Mouse (Mus musculus): Measurements from ENCODE around the gene Coro2a.
A peak's percentile ranks its signal among the peaks of the same experiment; 100 is the strongest.
"Not testable (repeated sequence)": the region's sequence is repeated elsewhere in the genome, so short reads cannot be mapped to it uniquely, and the experiment has no call there.

Coro2a gene

GRCm38 (mm10) chr4:46613618-46614017, 11.6 kb upstream of the Coro2a start:
- DNase-seq (ENCODE audit: low read depth, low spot score): no peak

- DNase-seq (ENCODE audit: low read depth, low spot score): peak; percentile 85
Measured at GRCm38 (mm10) chr4:46611181-46611580, 9.2 kb upstream of the Coro2a start.

- DNase-seq (ENCODE audit: low read depth, low spot score): no peak
Measured at GRCm38 (mm10) chr4:46607601-46608000, 5.6 kb upstream of the Coro2a start.

GRCm38 (mm10) chr4:46605451-46605850, 3.4 kb upstream of the Coro2a start:
- no peak for DNase-seq (ENCODE audit: low read depth, low spot score)

- DNase-seq (ENCODE audit: low read depth, low spot score): no peak
Measured at GRCm38 (mm10) chr4:46602704-46603103, 702 bp upstream of the Coro2a start.

- no peak for DNase-seq (ENCODE audit: low read depth, low spot score)
Measured at GRCm38 (mm10) chr4:46601258-46601843, 651 bp downstream of the Coro2a start.

GRCm38 (mm10) chr4:46600473-46601257, 1.3 kb downstream of the Coro2a start:
- DNase-seq (ENCODE audit: low read depth, low spot score): no peak

GRCm38 (mm10) chr4:46599609-46600008, 2.4 kb downstream of the Coro2a start:
- DNase-seq (ENCODE audit: low read depth, low spot score): not testable (repeated sequence)

- no peak for DNase-seq (ENCODE audit: low read depth, low spot score)
Measured at GRCm38 (mm10) chr4:46598981-46599380, 3.0 kb downstream of the Coro2a start.

GRCm38 (mm10) chr4:46598111-46598510, 3.9 kb downstream of the Coro2a start:
- DNase-seq (ENCODE audit: low read depth, low spot score): no peak

GRCm38 (mm10) chr4:46597286-46597961, 4.6 kb downstream of the Coro2a start:
- DNase-seq (ENCODE audit: low read depth, low spot score): no peak

- no peak for DNase-seq (ENCODE audit: low read depth, low spot score)
Measured at GRCm38 (mm10) chr4:46596398-46596797, 5.6 kb downstream of the Coro2a start.

- DNase-seq (ENCODE audit: low read depth, low spot score): no peak
Measured at GRCm38 (mm10) chr4:46594131-46594530, 7.9 kb downstream of the Coro2a start.

GRCm38 (mm10) chr4:46593472-46593871, 8.5 kb downstream of the Coro2a start:
- DNase-seq (ENCODE audit: low read depth, low spot score): no peak

- no peak for DNase-seq (ENCODE audit: low read depth, low spot score)
Measured at GRCm38 (mm10) chr4:46591833-46592520, 10.0 kb downstream of the Coro2a start.

GRCm38 (mm10) chr4:46590810-46591209, 11.2 kb downstream of the Coro2a start:
- DNase-seq (ENCODE audit: low read depth, low spot score): no peak

- no peak for DNase-seq (ENCODE audit: low read depth, low spot score)
Measured at GRCm38 (mm10) chr4:46589946-46590684, 11.9 kb downstream of the Coro2a start.

GRCm38 (mm10) chr4:46589151-46589550, 12.9 kb downstream of the Coro2a start:
- DNase-seq (ENCODE audit: low read depth, low spot score): no peak

- DNase-seq (ENCODE audit: low read depth, low spot score): no peak
Measured at GRCm38 (mm10) chr4:46586473-46586872, 15.5 kb downstream of the Coro2a start.

GRCm38 (mm10) chr4:46585811-46586190, 16.2 kb downstream of the Coro2a start:
- no peak for DNase-seq (ENCODE audit: low read depth, low spot score)

- DNase-seq (ENCODE audit: low read depth, low spot score): no peak
Measured at GRCm38 (mm10) chr4:46585041-46585810, 16.8 kb downstream of the Coro2a start.

Measured in ES-CJ7 (cell line).